Mouse (Mus musculus) ovary, adult 2 months (tissue): Measurements from ENCODE around the gene Cdkn2aip. TPM values are rescaled to one million over a fixed set of nuclear protein-coding genes. Genes with fewer than 3 reads are reported as not detected.

ENCODE experiments used
- polyA plus RNA-seq: library from polyadenylated mRNA; depleted of rRNA; stranded (reverse); fragments of >200 nt; gene quantifications from 2 replicates; pipeline ENCODE4 v1.2.3, GENCODE M21; 2012; rRNA removed

Cdkn2aip gene
- 20.7 and 26.0 TPM in 2 replicates for polyA plus RNA-seq

GRCm38 (mm10) chr8:47713761-47714745, at the start of gene Cdkn2aip:
Cdkn2aip (minus strand) TSS chr8:47713932.

GRCm38 (mm10) chr8:47674777-47675710, 38.7 kb downstream of the Cdkn2aip start, which contains the start of gene Ing2:
Ing2 (minus strand) TSS chr8:47675556.

Other genes starting within 250 kb of the Cdkn2aip start
- 18.1 and 21.3 TPM in 2 replicates for gene Trappc11, start 180.5 kb downstream of the Cdkn2aip start, polyA plus RNA-seq
- 21.2 and 27.5 TPM in 2 replicates for gene Rwdd4a, start 180.3 kb downstream of the Cdkn2aip start, polyA plus RNA-seq
- 2.2 and 2.4 TPM in 2 replicates for gene Ing2, start 38.4 kb downstream of the Cdkn2aip start, polyA plus RNA-seq
- gene Cldn24, start 108.2 kb upstream of the Cdkn2aip start, polyA plus RNA-seq: not detected in 2 replicates
- gene Cldn22, start 110.5 kb upstream of the Cdkn2aip start, polyA plus RNA-seq: 15.0 and 16.2 TPM in 2 replicates